Mouse (Mus musculus) induced T-regulatory cell, adult 2 months (primary cell): ENCODE results near the gene Ptpre.
A peak's percentile ranks its signal among the peaks of the same experiment; 100 is the strongest.
"Not testable (repeated sequence)": the region's sequence is repeated elsewhere in the genome, so short reads cannot be mapped to it uniquely, and the experiment has no call there.

Experiments
- DNase-seq: peaks from one replicate; pipeline ENCODE4 v3.0.0-alpha.2; 2012; ENCODE audit warnings: low read depth

Gene Ptpre

GRCm38 (mm10) chr7:135605002-135605803 is 67.9 kb downstream of the Ptpre start:
- peak; percentile 75 for DNase-seq

DNA sequence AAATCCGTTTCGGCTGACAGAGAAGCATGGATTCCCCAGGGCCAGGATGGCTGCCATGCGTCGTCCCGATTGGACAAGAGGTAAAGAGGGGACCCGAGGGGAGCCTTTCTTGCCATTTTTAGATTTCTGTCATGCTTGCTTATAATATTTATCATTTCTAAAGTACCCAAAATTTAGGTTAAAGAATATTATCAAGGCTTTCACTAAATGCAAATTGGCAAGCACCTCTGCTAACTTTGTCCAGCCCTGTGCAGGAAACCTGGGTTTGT is 68.5 kb downstream of the Ptpre start:
- no peak for DNase-seq

DNA sequence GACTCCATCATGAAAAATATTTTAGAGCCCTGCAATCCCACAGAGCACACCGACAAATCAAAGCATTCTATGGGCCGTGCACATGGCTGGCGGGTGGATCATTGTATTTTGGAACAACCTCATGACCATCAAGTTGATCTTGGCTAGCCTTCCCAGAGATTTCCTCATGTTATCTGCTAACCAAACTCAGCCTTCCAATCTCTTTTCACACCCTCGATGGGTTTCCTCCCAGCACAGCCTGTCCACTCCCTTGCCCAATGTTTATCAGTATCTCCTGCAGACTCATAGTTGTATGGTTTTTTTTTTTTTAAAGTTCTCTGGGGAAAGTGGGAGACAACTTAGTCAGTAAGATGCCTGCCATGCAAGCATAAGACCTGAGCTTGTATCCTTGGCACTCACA is 70.9 kb downstream of the Ptpre start:
- no peak for DNase-seq

DNA sequence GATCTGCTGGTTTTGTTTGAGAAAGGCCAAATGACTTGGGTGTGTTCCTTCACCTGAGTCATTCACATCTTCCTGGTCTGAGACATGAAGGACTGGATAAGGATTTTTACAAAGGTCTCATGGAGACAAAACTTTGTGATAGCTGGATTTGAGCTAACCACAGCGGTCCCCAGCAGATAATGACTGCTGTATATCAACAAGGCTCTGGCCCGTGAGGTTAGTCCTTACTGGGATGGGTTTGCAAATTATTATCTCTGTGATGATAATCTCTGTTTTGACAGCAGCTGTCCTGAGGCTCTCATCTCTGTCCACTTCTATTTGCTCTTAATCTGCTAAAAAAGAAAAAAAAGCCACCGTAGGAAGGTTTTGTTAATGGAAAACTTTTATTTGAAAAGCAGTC is 71.7 kb downstream of the Ptpre start:
- DNase-seq: no peak

- DNase-seq: no peak
Measured at GRCm38 (mm10) chr7:135609655-135610054, 72.4 kb downstream of the Ptpre start.

GRCm38 (mm10) chr7:135612276-135612675 is 75.0 kb downstream of the Ptpre start:
- no peak for DNase-seq

GRCm38 (mm10) chr7:135612801-135613200 is 75.5 kb downstream of the Ptpre start:
- DNase-seq: no peak

DNA sequence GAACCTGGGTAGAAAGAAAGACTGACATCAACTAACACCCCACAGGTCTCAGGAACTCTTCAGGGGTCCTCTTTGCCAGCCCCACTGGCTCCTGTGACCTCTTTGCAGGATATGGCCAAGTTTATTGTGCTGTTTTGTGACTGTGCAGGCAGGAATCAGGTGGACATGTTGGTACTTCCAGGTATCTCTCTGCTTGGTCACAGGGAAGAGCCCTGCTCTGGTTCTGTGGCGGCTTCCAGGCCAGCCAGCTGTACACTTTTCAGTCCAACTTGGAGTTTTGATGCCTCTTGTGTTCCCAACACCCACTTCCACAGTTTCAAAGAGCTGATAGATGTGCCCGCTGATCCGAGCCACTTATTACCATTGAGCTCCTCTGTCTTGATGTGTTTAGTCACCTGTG is 76.1 kb downstream of the Ptpre start:
- no peak for DNase-seq

GRCm38 (mm10) chr7:135614892-135615291 is 77.6 kb downstream of the Ptpre start:
- no peak for DNase-seq

GRCm38 (mm10) chr7:135616479-135616878 is 79.2 kb downstream of the Ptpre start:
- DNase-seq: not testable (repeated sequence)

DNA sequence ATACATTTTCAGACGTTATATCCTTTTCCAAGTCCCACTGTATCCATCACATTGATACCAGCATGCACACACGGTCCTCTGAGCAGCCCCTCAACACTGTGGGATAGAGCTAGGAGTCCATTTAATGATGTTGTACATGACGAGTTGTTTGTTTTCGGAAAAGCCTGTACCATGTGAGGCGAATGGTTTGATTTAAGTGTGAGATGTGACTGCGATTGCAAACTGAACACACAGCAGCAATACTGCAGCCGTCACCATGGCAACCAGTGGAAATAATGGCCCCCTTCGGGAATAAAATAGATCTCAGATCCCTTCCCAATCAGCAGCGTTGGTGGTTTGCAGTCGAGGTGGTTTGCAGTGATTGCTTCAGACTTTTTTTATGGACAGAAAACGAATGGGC is 80.5 kb downstream of the Ptpre start:
- no peak for DNase-seq

GRCm38 (mm10) chr7:135621649-135622048 is 84.4 kb downstream of the Ptpre start:
- no peak for DNase-seq

DNA sequence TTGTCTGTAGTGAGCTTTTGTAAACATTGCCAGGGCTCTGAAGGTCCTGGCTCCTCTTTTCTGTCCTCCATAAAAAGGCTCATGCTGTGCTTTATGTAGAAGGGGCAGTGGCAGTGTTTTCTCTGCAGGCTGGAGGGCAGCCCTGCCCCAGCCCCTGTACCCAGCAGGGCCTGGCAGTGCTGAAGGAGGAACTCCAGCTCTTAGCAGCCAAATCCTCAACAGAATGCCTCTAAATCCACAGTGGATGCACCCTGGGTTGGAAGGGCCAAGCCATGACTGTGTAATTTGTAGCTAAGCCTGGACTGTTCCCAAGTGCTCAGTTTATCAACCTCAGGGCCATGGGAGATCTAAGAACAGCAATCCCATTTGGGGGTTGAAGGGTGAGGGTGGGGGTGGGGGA is 85.0 kb downstream of the Ptpre start:
- DNase-seq: no peak

DNA sequence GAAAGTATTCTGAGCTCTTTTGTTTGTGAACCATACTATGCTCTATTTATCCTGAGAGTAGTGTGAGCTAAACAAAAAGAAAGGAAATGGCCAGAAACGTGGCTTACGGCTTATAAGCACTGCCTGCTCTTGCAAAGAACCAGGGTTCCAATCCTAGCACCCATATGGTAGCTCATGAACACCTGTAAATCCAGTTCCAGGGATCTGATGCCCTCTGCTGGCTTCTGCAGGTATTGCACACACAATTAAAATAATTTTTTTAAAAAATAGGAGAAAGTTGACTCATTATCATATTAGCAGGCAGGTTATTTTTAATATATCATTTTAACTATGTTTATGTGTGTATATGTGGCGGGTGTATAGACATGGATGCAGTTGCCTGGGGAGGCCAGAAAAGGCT is 87.6 kb downstream of the Ptpre start:
- DNase-seq: peak; percentile 66

GRCm38 (mm10) chr7:135628363-135628762 is 91.1 kb downstream of the Ptpre start:
- no peak for DNase-seq

- no peak for DNase-seq
Measured at GRCm38 (mm10) chr7:135629019-135629418, 91.7 kb downstream of the Ptpre start.

DNA sequence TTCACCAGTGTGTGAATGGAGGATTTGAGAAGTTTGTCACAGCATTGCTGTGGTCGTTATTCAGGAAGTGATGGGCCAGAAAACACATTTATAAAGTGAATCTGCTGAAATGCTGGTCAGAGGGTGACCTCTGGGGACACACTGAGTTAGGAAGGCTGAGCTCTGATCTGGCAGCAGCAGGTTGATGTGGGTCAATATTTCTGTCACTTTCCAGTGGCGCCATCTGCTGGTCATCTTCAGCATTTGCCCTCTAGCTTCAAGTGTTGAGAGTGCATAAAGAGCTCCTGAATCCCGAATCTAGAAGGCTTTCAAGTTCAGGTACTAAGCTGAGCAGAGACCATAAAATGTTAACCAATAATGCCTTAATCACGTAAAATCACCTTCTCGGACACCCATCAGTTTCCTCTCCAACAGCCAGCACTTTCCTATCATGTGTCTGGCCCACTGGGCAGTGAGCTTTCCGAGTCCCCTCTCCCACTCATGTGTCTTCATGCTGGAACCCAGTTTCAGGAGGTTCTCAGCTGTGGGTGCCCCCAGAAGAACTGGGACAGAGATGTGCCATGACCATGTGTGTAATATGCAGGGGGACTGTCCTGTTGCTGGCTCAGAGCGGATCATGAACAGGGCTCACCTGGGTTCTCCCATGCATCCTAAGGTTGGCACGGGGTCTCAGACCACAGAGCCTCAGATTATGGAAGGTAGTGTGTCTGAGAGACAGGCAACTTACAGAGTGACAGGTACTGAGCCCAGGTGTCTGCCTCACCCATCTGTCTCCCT is 94.7 kb downstream of the Ptpre start:
- peak; percentile 88 for DNase-seq

DNA sequence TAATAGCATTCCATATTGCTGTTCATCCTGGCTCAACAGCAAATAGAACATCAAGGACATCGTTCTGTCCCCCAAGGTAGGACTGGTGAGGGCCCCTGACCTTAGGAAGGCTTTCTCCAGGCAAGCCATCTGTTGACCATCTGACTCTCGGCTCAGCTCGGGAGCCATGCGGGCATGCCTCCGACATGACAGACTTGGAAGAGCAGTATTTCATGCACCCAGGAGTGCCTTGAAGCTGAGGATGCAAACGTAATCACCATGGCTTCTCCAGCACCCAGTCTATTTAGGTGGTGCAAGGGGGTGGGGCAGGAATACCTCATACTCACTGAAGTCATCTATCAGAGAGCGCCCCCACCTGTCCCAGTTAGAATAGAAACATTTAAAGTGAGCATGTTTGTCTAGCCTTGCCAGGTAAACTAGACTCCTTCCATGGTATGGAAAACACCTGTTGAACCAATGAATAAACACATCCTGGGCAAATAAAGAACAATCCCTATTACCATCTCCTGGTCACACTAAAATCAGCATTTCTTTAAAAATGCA is 95.5 kb downstream of the Ptpre start:
- peak; percentile 33 for DNase-seq

- no peak for DNase-seq
Measured at GRCm38 (mm10) chr7:135634851-135635624, 97.8 kb downstream of the Ptpre start.

- no peak for DNase-seq
Measured at GRCm38 (mm10) chr7:135637406-135637980, 100.2 kb downstream of the Ptpre start.

DNA sequence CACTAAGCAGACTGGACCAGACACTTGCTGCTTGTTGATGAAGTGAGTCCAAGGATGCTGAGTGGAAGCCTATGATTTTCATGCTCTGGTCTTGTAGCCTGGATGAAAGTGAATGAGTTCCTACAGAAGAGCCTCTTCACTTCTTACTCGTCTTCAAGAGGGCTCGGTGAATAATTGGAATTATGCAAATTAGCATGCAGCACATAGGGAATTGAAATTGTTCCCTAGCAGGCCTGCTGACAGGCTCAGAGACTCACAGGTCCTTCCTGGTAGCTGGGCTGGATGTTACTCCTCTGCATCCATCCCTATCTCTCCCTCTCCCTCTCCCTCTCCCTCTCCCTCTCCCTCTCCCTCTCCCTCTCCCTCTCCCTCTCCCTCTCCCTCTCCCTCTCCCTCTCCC is 102.1 kb downstream of the Ptpre start:
- DNase-seq: no peak
